8 mouse cellular contexts compared by ENCODE assay signal in genomic region chr8:11002816-11003215, GRCm38 (mm10). TPM values are rescaled to one million over a fixed set of nuclear protein-coding genes. Genes with fewer than 3 reads are reported as not detected.
A peak's percentile ranks its signal among the peaks of the same experiment; 100 is the strongest.
DNase-seq lines count a peak whose midpoint lies in the region; ATAC-seq and TF ChIP-seq lines count a peak whose summit lies in the region.

No protein-coding gene starts in this region.

- peak overlapping the region; percentile 44 for H3K4me3 ChIP-seq in heart, adult 2 months
- H3K4me3 ChIP-seq in CH12.LX (replicated peaks in 1 of 3; ENCODE audit: low read depth in 2 of 3, low read length in 2 of 3, poor library complexity in 1 of 3): no peak overlapping the region
- H3K4me3 ChIP-seq in heart, postnatal 0 days (ENCODE audit: low read depth, low read length): peak overlapping the region; percentile 88
- H3K4me3 ChIP-seq in liver, postnatal 0 days (ENCODE audit: low read depth, low read length): peak overlapping the region; percentile 72

- intact Hi-C loops in heart, adult 2 months (cut with DNase I): loop anchor here (5.0 kb wide), 1 partner anchor 51 kb away; no protein-coding TSS in a partner anchor
- intact Hi-C loops in heart, postnatal 36 days (cut with DNase I): no loop called here

- H3K4me2 ChIP-seq in CH12.LX (ENCODE audit: insufficient read depth, low read depth, poor library complexity, severe bottlenecking): 0 out of 2 replicates have a peak overlapping the region, but pooled peaks have one; percentile 4
- H3K4me2 ChIP-seq in heart, postnatal 0 days (ENCODE audit: low read depth, low read length): peak overlapping the region; percentile 85
- peak overlapping the region; percentile 82 for H3K4me2 ChIP-seq in liver, postnatal 0 days (ENCODE audit: low read depth, low read length)

- WGBS in heart, adult 2 months: 48% methylated on average over 6 of the region's 6 CpGs
- WGBS in heart, postnatal 0 days: 29% methylated on average over 6 of the region's 6 CpGs
- 43% methylated on average over 6 of the region's 6 CpGs for WGBS in liver, postnatal 0 days (ENCODE audit: insufficient replicate concordance)

- no peak for TF ChIP-seq RAD21 in CH12.LX (IDR thresholded peaks at IDR 0.05; ENCODE audit: low read depth, low read length)

- H3K9me3 ChIP-seq in CH12.LX (replicated peaks; ENCODE audit: low read length): peaks cover 17% of the 10 kb centered on the region
- H3K9me3 ChIP-seq in heart, postnatal 0 days (replicated peaks; ENCODE audit: control insufficient read depth, low read length): no peaks in the 10 kb centered on the region
- no peaks in the 10 kb centered on the region for H3K9me3 ChIP-seq in liver, postnatal 0 days (ENCODE audit: low read length)

- DNase-seq in heart, adult 2 months: no peak
- no peak for DNase-seq in heart, postnatal 36 days
- no peak for DNase-seq in CH12.LX (ENCODE audit: extremely low read depth)
- peak; percentile 30 for DNase-seq in heart, postnatal 0 days (ENCODE audit: low spot score)
- DNase-seq in liver, postnatal 0 days: no peak
- DNase-seq in urinary bladder, postnatal 4 days (ENCODE audit: low spot score in 2 of 2): no peak
- DNase-seq in embryo, embryonic 10.5 days (ENCODE audit: low spot score): no peak
- no peak for DNase-seq in layer of hippocampus, adult 11-12 months (ENCODE audit: low spot score)

- H3K27me3 ChIP-seq in heart, adult 2 months (ENCODE audit: control insufficient read depth, insufficient read depth, low read length): no peaks in the 10 kb centered on the region
- H3K27me3 ChIP-seq in CH12.LX (replicated peaks): no peaks in the 10 kb centered on the region
- peaks cover 5% of the 10 kb centered on the region; the same call in 1 of the 2 replicates for H3K27me3 ChIP-seq in heart, postnatal 0 days (ENCODE audit: control insufficient read depth, insufficient read depth, low read length)
- H3K27me3 ChIP-seq in liver, postnatal 0 days (ENCODE audit: insufficient read depth, low read length): no peaks in the 10 kb centered on the region

- no peaks in the 10 kb centered on the region for H3K36me3 ChIP-seq in heart, adult 2 months (ENCODE audit: control insufficient read depth, insufficient read depth, low read length)
- H3K36me3 ChIP-seq in CH12.LX (replicated peaks in 1 of 2; ENCODE audit: control insufficient read depth in 1 of 2, insufficient read depth in 1 of 2, low read length in 1 of 2): peaks cover 0 to under 1% of the 10 kb centered on the region in 2 experiments
- H3K36me3 ChIP-seq in heart, postnatal 0 days (replicated peaks; ENCODE audit: control insufficient read depth, insufficient read depth, low read length): peaks cover 21% of the 10 kb centered on the region
- H3K36me3 ChIP-seq in liver, postnatal 0 days (replicated peaks; ENCODE audit: insufficient read depth, low read length): peaks cover 40% of the 10 kb centered on the region

- 0 out of 2 replicates have a peak, but pooled peaks cover 2% of the 10 kb centered on the region for H3K79me2 ChIP-seq in heart, adult 2 months (replicated peaks; ENCODE audit: control insufficient read depth, insufficient read depth, low read length)
- H3K79me2 ChIP-seq in CH12.LX (replicated peaks; ENCODE audit: control insufficient read depth, extremely low read depth, insufficient read depth, poor library complexity, severe bottlenecking): no peaks in the 10 kb centered on the region; the same call in 1 of the 2 replicates

- no peak for TF ChIP-seq CTCF in heart, adult 2 months (IDR thresholded peaks at IDR 0.05)
- no peak for TF ChIP-seq CTCF in CH12.LX (conservative IDR thresholded peaks at IDR 0.05 in 1 of 2, IDR thresholded peaks at IDR 0.05 in 1 of 2; ENCODE audit: low read depth in 2 of 2, low read length in 2 of 2)
- no peak for TF ChIP-seq CTCF in heart, postnatal 0 days (IDR thresholded peaks at IDR 0.05; ENCODE audit: low read depth)
- TF ChIP-seq CTCF in liver, postnatal 0 days (IDR thresholded peaks at IDR 0.05; ENCODE audit: low read depth): no peak

- peak overlapping the region; percentile 52 for H3K9ac ChIP-seq in heart, adult 2 months (ENCODE audit: low read depth, low read length)
- H3K9ac ChIP-seq in CH12.LX (ENCODE audit: insufficient read depth, low read depth): no peak overlapping the region
- peak overlapping the region; percentile 96 for H3K9ac ChIP-seq in heart, postnatal 0 days (replicated peaks; ENCODE audit: low read depth, low read length)
- peak overlapping the region; percentile 90 for H3K9ac ChIP-seq in liver, postnatal 0 days (replicated peaks)

- dilution Hi-C loops in CH12.LX (cut with MboI; ENCODE audit: extremely low pct_ligation_motif_present, extremely low pct_unique_long_range_greater_than_20kb, low sequenced_read_pairs): no loop called here

- no peak for TF ChIP-seq POLR2A in heart, adult 2 months (IDR thresholded peaks at IDR 0.05; ENCODE audit: insufficient read depth, low read depth, low read length)
- TF ChIP-seq POLR2A in CH12.LX (IDR thresholded peaks at IDR 0.05; ENCODE audit: low read depth, low read length): no peak

- TF ChIP-seq EP300 in heart, adult 2 months (IDR thresholded peaks at IDR 0.05; ENCODE audit: insufficient read depth, low read depth, low read length): no peak
- TF ChIP-seq EP300 in CH12.LX (IDR thresholded peaks at IDR 0.05; ENCODE audit: low read length): no peak
- TF ChIP-seq EP300 in heart, postnatal 0 days (IDR thresholded peaks at IDR 0.05; ENCODE audit: low read depth): no peak
- no peak for TF ChIP-seq EP300 in liver, postnatal 0 days (IDR thresholded peaks at IDR 0.05; ENCODE audit: low read depth)

- no peak for ATAC-seq in heart, postnatal 0 days (ENCODE audit: insufficient read depth, low read depth)
- no peak for ATAC-seq in liver, postnatal 0 days

- H3K4me1 ChIP-seq in heart, adult 2 months (ENCODE audit: control insufficient read depth, insufficient read depth, low read length): peaks cover 15% of the 10 kb centered on the region
- peaks cover 13 to 19% of the 10 kb centered on the region in 2 experiments for H3K4me1 ChIP-seq in CH12.LX (ENCODE audit: control insufficient read depth in 1 of 2, insufficient read depth in 2 of 2)
- peaks cover 49% of the 10 kb centered on the region for H3K4me1 ChIP-seq in heart, postnatal 0 days (ENCODE audit: control insufficient read depth, insufficient read depth)
- H3K4me1 ChIP-seq in liver, postnatal 0 days (ENCODE audit: insufficient read depth): peaks cover 25% of the 10 kb centered on the region

- H3K27ac ChIP-seq in heart, adult 2 months: no peak overlapping the region
- H3K27ac ChIP-seq in CH12.LX (ENCODE audit: insufficient read depth, low read depth): no peak overlapping the region
- H3K27ac ChIP-seq in heart, postnatal 0 days (ENCODE audit: low read depth): peak overlapping the region; percentile 9; the same call in 1 of the 2 replicates
- peak overlapping the region; percentile 99 for H3K27ac ChIP-seq in liver, postnatal 0 days (ENCODE audit: low read depth)

- in situ Hi-C loops in CH12.LX (cut with MboI; ENCODE audit: low pct_ligation_motif_present, low pct_unique_long_range_greater_than_20kb, low sequenced_read_pairs): no loop called here

TF ChIP-seq in CH12.LX, 34 proteins besides CTCF, POLR2A, EP300 and RAD21:
- no peak for TF ChIP-seq MYC (IDR thresholded peaks at IDR 0.05; ENCODE audit: low read depth, low read length)
- TF ChIP-seq NELFE (IDR thresholded peaks at IDR 0.05; ENCODE audit: low read depth, low read length): no peak
- TF ChIP-seq JUND (conservative IDR thresholded peaks at IDR 0.05; ENCODE audit: low read depth, low read length): no peak
- no peak for TF ChIP-seq IRF4 (IDR thresholded peaks at IDR 0.05; ENCODE audit: low read depth, low read length)
- no peak for TF ChIP-seq MEF2A (IDR thresholded peaks at IDR 0.05; ENCODE audit: borderline replicate concordance, low read depth, low read length)
- no peak for TF ChIP-seq HCFC1 (IDR thresholded peaks at IDR 0.05; ENCODE audit: low read depth, low read length)
- TF ChIP-seq MAFK (IDR thresholded peaks at IDR 0.05; ENCODE audit: insufficient replicate concordance, low read length): no peak
- TF ChIP-seq ETS1 (conservative IDR thresholded peaks at IDR 0.05; ENCODE audit: low read depth, low read length): no peak
- TF ChIP-seq BHLHE40 (IDR thresholded peaks at IDR 0.05; ENCODE audit: low read depth, low read length): no peak
- no peak for TF ChIP-seq JUN (IDR thresholded peaks at IDR 0.05; ENCODE audit: insufficient read depth, low read depth, low read length)
- no peak for TF ChIP-seq KAT2A (IDR thresholded peaks at IDR 0.05; ENCODE audit: insufficient replicate concordance, low read length)
- TF ChIP-seq PAX5 (IDR thresholded peaks at IDR 0.05; ENCODE audit: low read length): no peak
- TF ChIP-seq SMC3 (IDR thresholded peaks at IDR 0.05; ENCODE audit: low read depth, low read length): no peak

RNA-seq across cellular contexts. Expression of gene Irs2, which starts 5.4 kb away (rescaled TPM):
- 10 to 100 TPM; 13.5 to 19.0 TPM for total RNA-seq in heart, adult 2 months (2021)
- 4.5 TPM in 2 replicates for polyA plus RNA-seq in heart, adult 2 months (2012; rRNA removed)
- 10 to 100 TPM; 13.2 to 33.5 TPM for total RNA-seq in heart, postnatal 36 days (2021)
- 1.0 and 1.1 TPM in 2 replicates for total RNA-seq in CH12.LX (2012; rRNA removed)
- not detected in 2 replicates for total RNA-seq in CH12.LX (2014; rRNA removed)
- polyA plus RNA-seq in CH12.LX (2012; ENCODE audit: insufficient read length, low read depth): 0.18 and 0.24 TPM in 2 replicates
- 39.3 and 53.4 TPM in 2 replicates for total RNA-seq in heart, postnatal 0 days (2014; rRNA removed; ENCODE audit: low replicate concordance)
- 1.6 and 2.0 TPM in 2 replicates for polyA plus RNA-seq in heart, postnatal 0 days (2015; fragmentation: Nextera tagmentation; extraction: Ambion mirVana)
- polyA plus RNA-seq in liver, postnatal 0 days (2015; fragmentation: Nextera tagmentation; extraction: Ambion mirVana): 4.4 and 5.7 TPM in 2 replicates

Comparison
In these comparisons a context has a peak if more than half of its experiments do, and no peak if none do; other contexts are left out.
1. H3K27ac ChIP-seq: peak in heart, postnatal 0 days (single experiment) and liver, postnatal 0 days (single experiment); none in heart, adult 2 months (single experiment) and CH12.LX (single experiment).
2. H3K4me3 ChIP-seq: peak in heart, adult 2 months (single experiment), heart, postnatal 0 days (single experiment) and liver, postnatal 0 days (single experiment); none in CH12.LX (0 of 3).
3. H3K4me2 ChIP-seq: peak in every context shown above with its lines; median percentile 85 in heart, postnatal 0 days; 82 in liver, postnatal 0 days; 4 in CH12.LX.
4. RNA of gene Irs2, which starts 5.4 kb away (total RNA-seq): 39.3 to 53.4 TPM in heart, postnatal 0 days, 13.2 to 33.5 TPM in heart, postnatal 36 days and 13.5 to 19.0 TPM in heart, adult 2 months; 1.0 to 1.1 TPM in CH12.LX; every median in the first group is over 4 times any median in the second.